Mouse (Mus musculus): ENCODE results near the gene Kif5a.

Kif5a gene

GRCm38 (mm10) chr10:127289573-127290191 is 26.5 kb upstream of the Kif5a start:
- in situ Hi-C loops (cut with MseI, MboI), result no loop called here

GRCm38 (mm10) chr10:127288800-127289572 is 25.8 kb upstream of the Kif5a start, which contains the start of gene Mbd6:
Gene Mbd6 (minus strand): TSS chr10:127289018.
- in situ Hi-C loops (cut with MseI, MboI), result no loop called here

GRCm38 (mm10) chr10:127288328-127288799 is 25.2 kb upstream of the Kif5a start:
- in situ Hi-C loops (cut with MseI, MboI), result no loop called here

GRCm38 (mm10) chr10:127287936-127288293 is 24.8 kb upstream of the Kif5a start:
- in situ Hi-C loops (cut with MseI, MboI), result no loop called here

- in situ Hi-C loops (cut with MseI, MboI), result no loop called here
These were observed 24.3 kb upstream of the Kif5a start for GRCm38 (mm10) chr10:127287271-127287935.

GRCm38 (mm10) chr10:127286730-127287129 is 23.6 kb upstream of the Kif5a start:
- in situ Hi-C loops (cut with MseI, MboI), result no loop called here

GRCm38 (mm10) chr10:127286194-127286593 is 23.0 kb upstream of the Kif5a start:
- in situ Hi-C loops (cut with MseI, MboI), result no loop called here

- in situ Hi-C loops (cut with MseI, MboI), result no loop called here
These were observed 22.5 kb upstream of the Kif5a start for GRCm38 (mm10) chr10:127285644-127286043.

- in situ Hi-C loops (cut with MseI, MboI), result no loop called here
These were observed 21.8 kb upstream of the Kif5a start for GRCm38 (mm10) chr10:127284724-127285500.

- in situ Hi-C loops (cut with MseI, MboI), result no loop called here
These were observed 21.0 kb upstream of the Kif5a start for GRCm38 (mm10) chr10:127284105-127284622.

GRCm38 (mm10) chr10:127282620-127283215 is 19.6 kb upstream of the Kif5a start:
- in situ Hi-C loops (cut with MseI, MboI), result no loop called here

GRCm38 (mm10) chr10:127281316-127281715 is 18.2 kb upstream of the Kif5a start:
- in situ Hi-C loops (cut with MseI, MboI), result no loop called here

- in situ Hi-C loops (cut with MseI, MboI), result no loop called here
These were observed 16.6 kb upstream of the Kif5a start for GRCm38 (mm10) chr10:127279730-127280129.

- in situ Hi-C loops (cut with MseI, MboI), result no loop called here
These were observed 11.3 kb upstream of the Kif5a start for GRCm38 (mm10) chr10:127274261-127275022.

- in situ Hi-C loops (cut with MseI, MboI), result no loop called here
These were observed 9.2 kb upstream of the Kif5a start for GRCm38 (mm10) chr10:127272371-127272770.

GRCm38 (mm10) chr10:127269884-127270283 is 6.7 kb upstream of the Kif5a start:
- in situ Hi-C loops (cut with MseI, MboI), result no loop called here

GRCm38 (mm10) chr10:127269036-127269435 is 5.9 kb upstream of the Kif5a start:
- in situ Hi-C loops (cut with MseI, MboI), result no loop called here

- in situ Hi-C loops (cut with MseI, MboI), result no loop called here
These were observed 5.3 kb upstream of the Kif5a start for GRCm38 (mm10) chr10:127268401-127268800.

GRCm38 (mm10) chr10:127267318-127267717 is 4.2 kb upstream of the Kif5a start:
- in situ Hi-C loops (cut with MseI, MboI), result no loop called here

Data from mouse trophoblast stem cell (cell line).